Mouse (Mus musculus) hematopoietic stem cell, adult 5-6 weeks (primary cell): ENCODE measurements around the gene Top2a. TPM values are rescaled to one million over a fixed set of nuclear protein-coding genes. Genes with fewer than 3 reads are reported as not detected.

Experiments used
- ATAC-seq, 2 experiments: fragments of 125-278 bp in 1 of 2; replicated peaks in 1 of 2; 2 replicates each; pipeline ENCODE4 v1.8.0; 2016 to 2017; ENCODE audit warnings: inconsistent platforms in 2 of 2, mild to moderate bottlenecking in 2 of 2, moderate number of reproducible peaks in 2 of 2, low read depth in 1 of 2, moderate TSS enrichment in 1 of 2; ENCODE audit not compliant: low FRiP score in 2 of 2, poor library complexity in 2 of 2, severe bottlenecking in 2 of 2, insufficient read depth in 1 of 2, low TSS enrichment in 1 of 2
- total RNA-seq: library from RNA; stranded (forward); fragments of 172-1452, 232-1000 nt; gene quantifications from 2 replicates; pipeline ENCODE4 v1.2.3, GENCODE M21; 2017

Top2a gene
- total RNA-seq, 1 experiment from 2014 or later, result 531 TPM

DNA sequence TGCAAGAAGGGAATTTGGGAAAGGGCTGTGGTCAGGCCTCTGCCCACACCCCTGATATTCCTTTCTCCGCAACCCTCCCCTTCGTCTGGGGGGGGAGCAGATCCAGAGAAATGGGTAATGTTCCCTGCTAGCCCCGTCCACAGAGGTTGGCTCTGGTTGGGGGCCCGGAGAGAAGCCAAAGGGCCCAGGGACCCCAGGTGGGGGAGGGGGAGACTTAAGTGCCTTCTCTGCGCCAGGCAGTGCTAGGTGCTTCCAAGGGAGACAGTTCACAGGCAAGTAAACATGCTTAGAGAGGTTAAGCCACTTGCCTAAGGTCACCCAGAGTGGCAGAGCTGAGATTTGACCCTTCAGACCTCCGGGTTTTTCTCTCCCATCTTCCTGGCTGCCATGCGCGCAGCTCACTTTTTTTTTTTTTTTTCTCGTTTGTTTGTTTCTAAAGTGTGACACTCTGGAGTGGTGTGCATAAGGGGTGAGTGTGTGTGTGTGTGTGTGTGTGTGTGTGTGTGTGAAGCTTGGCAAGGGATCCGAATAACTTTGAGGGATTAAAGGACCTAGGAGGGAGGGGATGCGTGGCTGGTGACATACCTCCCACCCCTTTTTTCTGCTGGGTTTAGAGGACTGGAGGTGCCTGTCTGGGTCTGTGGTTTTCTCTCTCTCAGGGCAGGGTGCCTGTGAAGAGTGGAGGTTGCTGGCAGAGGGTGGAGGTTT is 78.9 kb downstream of the Top2a start:
- no peak for ATAC-seq

DNA sequence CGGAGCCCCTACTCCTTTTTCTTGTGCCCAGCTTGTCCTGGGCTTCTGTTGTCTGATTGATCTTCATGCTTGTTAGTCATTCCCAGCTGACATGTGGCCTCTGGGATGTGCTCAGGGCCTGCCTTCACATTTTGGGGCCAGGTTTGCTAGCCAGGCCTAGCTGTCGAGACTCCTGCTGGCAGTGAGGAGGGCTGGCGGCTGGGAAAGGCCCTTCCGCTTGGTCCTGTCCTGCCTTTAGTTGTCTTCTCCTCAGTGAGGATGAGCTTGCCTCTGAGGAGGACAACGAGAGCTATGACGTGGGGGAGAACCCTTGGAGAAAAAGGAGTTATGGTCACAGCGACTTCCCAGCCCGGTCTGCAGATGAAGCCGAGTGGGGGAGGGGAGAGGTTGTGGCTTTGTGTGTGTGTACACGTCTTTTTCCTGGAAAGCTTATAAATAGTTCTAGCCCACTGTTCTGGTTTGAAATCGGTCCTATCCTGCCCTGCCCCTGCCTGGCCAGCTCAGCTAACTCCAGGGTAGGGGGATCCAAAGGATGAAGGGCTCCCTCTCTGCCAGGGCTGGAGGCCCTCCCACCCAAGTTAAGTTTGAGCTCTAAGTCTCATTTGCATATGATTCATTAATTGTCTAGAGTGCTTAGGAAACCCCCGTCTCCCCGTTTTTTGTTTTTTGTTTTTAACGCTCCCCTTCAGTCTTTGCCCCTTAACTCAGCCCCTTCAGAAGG is 80.1 kb downstream of the Top2a start:
- ATAC-seq, result no peak

Other genes starting within 250 kb of the Top2a start
- gene Nr1d1, start 248.9 kb downstream of the Top2a start, total RNA-seq, result 0.81 and 1.8 TPM in 2 replicates
- 81.7 and 82.7 TPM in 2 replicates for gene Msl1, start 228.7 kb downstream of the Top2a start, total RNA-seq
- gene Casc3, start 219.3 kb downstream of the Top2a start, total RNA-seq, result 22.8 and 34.9 TPM in 2 replicates
- gene Rapgefl1, start 187.4 kb downstream of the Top2a start, total RNA-seq, result 0.40 and 0.75 TPM in 2 replicates
- 6.4 and 6.7 TPM in 2 replicates for gene Wipf2, start 160.6 kb downstream of the Top2a start, total RNA-seq
- 27.3 and 30.6 TPM in 2 replicates for gene Cdc6, start 116.4 kb downstream of the Top2a start, total RNA-seq
- gene Rara, start 96.4 kb downstream of the Top2a start, total RNA-seq, result 5.2 and 6.5 TPM in 2 replicates
- gene Gjd3, start 41.2 kb downstream of the Top2a start, total RNA-seq, result not detected in 2 replicates
- gene Igfbp4, start 17.1 kb upstream of the Top2a start, total RNA-seq, result 149 and 168 TPM in 2 replicates
- 0.13 TPM in 1 of 2 replicates, not detected in the other for gene Tns4, start 65.1 kb upstream of the Top2a start, total RNA-seq
- 1.2 and 2.8 TPM in 2 replicates for gene Ccr7, start 130.9 kb upstream of the Top2a start, total RNA-seq
- gene Smarce1, start 206.8 kb upstream of the Top2a start, total RNA-seq, result 298 and 368 TPM in 2 replicates
- gene Krt222, start 219.9 kb upstream of the Top2a start, total RNA-seq, result not detected in 2 replicates